Mouse (Mus musculus) urinary bladder, postnatal 14 days (tissue): ENCODE data around the gene Cemip.

ENCODE experiments used
- DNase-seq: peaks from one replicate; pipeline ENCODE4 v3.0.0; 2021; ENCODE audit warnings: low spot score

Cemip gene

DNA sequence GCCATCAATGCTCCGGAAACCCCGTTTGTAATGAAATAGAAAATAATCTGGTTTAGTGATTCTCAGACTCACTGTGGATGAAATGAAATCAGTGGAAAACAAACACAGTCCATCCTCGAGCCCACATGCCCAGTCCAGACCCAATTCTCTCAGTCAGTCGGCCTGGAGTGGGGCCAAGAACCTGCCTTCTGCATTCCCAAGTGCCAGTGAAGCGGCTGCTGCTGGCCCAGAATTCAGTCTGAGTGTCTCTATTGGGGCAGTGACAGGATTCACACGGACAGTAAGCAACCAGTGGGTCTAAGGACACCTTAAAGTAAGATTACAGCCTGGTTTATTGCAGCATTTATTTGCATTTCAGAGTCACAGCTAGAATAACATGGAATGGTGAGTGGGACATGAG lies 10.2 kb upstream of the Cemip start:
- DNase-seq, result peak; percentile 37

DNA sequence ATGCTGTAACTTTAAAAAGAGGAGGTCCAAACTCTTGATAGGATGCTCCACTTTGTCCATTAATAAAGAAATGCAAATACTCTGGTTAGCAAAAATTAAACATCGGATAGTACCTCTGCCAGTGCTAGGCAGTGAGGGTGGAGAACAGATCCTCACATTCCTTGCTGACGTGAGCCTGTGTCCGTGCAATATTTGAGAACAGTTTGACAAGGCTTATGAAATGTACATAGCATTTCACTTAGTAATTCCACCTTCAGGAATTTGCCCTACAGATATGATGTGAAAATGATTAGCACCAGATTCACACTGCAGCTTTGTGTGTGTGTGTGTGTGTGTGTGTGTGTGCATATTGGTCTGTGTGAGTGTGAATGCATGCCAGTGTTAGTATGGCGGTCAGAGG lies 4.5 kb upstream of the Cemip start:
- DNase-seq, result no peak

DNA sequence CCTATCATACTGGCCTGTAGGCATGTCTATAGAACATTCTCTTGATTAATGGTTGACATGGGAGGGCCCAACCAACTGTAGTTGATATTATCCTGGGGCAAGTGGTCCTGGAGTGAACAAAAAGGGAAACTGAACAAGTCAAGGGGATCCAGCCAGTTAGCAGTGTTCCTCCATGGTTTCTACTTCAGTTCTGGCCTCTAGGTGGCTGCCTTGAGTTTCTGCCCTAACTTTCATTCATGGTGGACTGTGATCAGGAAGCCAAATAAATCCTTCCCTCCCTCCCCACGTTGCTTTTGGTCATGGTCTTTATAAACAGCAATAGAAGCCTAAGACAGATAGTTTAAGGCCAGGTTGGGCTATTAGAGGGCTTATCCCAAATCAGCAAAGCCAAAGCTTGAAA lies 3.5 kb upstream of the Cemip start:
- DNase-seq, result no peak

DNA sequence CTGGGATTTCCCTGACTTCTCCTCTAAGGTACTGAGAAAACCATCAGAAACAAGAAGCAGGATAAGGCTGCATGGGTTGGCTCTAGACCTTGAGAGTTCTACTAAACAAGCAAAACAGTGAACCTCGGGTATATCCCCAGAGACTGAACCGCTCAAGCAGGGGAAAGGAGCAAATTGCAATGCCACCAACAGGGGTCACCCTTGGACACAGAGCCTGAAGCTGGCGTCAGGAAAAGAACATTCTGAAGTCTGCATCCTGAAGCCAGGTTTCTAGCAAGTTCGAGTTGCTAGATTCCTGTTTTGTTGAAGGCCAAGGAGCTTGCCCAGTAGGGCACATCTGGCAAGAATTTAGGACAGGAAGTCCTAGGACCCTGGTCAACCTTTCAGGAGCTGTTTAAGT lies 2.7 kb upstream of the Cemip start:
- DNase-seq, result peak; percentile 84

DNA sequence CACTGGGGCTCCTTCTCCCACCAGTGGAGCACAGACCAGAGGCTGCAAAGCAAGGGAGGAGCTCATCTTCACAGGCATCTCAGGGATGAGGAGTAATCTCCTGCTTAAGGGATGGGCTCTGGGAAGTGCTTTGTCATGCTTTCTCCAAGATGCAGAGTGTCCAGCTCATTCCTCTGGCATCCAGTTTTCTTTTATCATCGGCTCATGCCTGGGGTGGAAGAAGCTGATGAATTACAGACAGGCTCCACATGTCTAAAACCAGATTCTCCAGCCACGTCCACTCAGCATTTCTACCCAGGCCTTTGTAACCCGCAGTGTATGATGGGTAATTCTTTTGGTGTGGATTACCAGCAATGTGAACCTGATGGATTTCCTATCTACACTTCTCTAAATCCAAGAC lies 1.9 kb upstream of the Cemip start:
- DNase-seq, result no peak

DNA sequence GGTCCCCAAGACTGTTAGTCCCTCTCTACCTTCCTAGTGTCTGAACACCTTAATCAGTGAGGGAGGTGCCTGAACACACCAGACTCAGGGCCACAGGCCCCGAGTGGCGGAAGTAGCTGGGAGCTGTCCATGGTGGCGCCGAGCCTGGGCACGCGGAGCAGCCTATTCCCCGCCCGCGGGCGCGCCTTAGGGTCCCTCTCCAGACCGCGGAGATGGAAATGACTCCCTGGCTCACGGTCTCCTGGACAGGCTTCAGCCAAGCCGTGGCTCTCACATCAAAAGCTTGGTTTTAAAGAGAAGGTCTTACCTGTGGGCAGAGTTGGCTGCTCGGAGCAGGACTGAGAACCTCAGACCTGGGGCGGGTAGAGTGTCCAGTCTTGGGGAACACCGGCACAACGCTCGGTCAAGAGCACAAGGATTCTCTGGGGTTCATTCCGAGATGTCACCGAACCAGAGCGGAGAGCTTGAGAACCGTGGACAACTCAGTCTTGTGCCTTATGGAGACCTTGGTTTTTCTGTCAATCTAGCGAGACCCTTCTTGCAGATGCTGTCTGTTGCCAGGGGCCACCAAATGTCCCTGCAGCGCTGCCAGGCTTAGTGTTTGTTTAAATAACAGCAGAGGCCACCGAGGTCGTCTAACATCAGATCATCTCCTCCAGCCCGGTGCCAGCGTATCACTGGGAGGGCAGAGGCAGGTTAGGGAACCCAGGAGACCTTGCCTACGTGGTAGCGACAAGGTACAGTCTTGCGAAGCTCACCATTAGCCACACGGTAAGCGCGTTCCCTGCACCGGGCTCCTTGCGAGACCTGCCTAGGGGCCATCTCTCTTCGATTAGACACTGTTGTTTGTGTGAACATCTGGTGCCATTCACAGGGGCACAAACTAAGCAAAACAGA lies 1.0 kb downstream of the Cemip start:
- peak; percentile 74 for DNase-seq

DNA sequence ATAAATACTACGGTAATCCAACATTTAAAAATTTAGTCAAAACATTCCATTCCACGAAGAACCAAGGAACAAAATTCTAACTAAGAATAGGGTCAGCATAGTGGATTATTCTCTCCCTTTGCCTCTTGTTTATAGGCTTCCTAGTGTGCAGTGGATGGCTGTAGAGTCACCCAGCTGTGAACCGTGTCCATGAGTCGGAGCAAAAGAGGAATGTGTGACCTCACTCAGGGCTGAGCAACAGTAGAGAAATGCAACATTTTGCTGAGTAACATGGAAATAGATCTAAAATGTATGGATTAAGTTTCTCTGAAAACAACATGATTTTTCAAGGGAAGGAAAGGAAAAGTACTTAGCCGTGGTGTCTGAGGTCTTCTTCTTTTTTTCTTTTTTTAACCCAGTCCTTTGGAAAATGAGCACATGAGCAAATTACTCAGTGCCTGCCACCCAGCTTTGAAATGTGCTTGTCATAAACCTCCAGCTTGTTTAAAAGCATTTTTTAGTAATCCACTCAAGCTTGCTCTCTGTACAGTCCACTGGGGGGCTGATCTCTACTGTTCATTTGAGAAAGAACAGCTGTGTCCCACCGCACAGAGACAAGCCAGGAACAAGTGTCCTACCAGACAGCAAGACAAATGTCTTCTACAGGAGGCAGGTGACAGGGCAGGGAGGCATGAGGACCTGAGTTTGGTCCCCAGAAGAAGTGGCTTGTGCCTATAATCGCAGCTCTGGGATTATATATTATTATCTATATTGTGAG lies 8.9 kb downstream of the Cemip start:
- DNase-seq, result no peak

DNA sequence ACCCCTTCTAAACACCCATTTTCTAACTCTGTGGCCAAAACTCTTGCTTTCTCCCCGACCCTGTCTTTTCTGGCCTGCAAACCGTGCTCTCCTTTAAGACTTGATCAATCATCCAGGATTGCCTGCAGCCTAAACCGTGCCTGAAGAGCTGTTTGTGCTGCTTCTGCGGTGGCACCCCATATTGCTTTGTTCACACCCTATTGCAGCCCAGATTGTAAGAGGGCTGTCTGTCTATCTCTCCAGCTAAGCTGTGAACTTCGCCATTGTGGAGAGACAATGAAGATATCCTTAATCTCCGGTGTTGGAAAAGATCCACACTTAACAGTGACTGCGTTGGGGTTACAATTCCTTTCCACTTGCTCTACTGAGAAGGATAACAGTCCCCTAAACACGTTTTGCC lies 12.0 kb downstream of the Cemip start:
- no peak for DNase-seq

DNA sequence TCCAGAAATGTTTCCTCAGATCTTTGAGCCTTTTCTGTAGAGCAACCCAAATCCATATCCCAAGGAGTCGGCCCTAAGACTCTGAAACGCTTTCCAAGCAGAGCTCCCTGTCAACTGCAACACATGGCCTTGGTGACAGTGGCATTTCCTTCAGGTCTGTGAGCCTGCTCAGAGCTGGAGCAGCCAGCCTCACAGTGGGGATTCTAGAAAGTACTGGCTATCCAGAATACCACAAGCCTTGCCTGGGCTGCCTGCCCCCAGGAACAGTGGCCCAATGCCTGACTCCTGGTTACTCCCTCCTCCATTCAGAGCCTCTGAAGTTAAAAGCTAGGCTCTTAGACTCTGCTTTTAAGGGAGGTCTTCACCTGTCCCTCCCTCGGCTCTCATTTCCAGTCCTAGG lies 12.4 kb downstream of the Cemip start:
- no peak for DNase-seq

DNA sequence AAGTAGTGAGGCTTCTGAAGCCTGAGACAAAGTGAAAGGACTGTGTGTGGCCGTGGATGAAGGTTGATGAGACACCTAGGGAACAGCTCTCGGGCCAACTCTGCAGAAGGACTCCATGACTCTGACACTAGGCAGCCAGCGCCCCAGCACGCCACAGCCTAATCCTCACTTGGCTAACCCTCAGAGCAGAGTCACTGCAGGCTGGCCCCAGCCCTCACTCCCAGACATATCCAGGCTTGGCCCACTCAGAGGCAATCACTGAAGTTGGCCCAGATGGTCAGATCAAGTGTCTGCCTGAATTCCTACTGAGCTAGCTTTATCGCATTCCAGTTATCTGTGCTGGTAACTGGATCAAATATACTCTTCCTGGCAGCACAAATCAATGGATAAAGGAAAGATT lies 17.4 kb downstream of the Cemip start:
- DNase-seq, result peak; percentile 18

DNA sequence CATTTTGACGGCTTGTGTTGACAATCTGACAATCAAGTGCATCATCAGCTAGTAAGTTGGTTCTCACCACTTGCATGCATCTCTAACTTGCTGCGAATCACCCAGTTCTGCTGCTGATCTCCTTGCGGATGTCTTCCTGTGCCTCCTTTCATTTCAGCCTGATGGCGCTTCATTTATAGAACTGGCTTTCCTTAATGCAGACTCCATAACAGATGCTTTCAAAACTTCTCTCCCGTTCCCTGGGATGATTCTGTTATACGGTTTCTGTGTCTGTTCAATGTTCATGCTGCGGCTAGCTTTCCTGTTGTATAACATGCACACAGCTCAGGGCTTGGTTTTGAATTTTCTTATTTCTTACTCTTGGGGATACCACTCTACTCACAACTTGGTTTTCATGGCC lies 26.5 kb downstream of the Cemip start:
- DNase-seq, result no peak

DNA sequence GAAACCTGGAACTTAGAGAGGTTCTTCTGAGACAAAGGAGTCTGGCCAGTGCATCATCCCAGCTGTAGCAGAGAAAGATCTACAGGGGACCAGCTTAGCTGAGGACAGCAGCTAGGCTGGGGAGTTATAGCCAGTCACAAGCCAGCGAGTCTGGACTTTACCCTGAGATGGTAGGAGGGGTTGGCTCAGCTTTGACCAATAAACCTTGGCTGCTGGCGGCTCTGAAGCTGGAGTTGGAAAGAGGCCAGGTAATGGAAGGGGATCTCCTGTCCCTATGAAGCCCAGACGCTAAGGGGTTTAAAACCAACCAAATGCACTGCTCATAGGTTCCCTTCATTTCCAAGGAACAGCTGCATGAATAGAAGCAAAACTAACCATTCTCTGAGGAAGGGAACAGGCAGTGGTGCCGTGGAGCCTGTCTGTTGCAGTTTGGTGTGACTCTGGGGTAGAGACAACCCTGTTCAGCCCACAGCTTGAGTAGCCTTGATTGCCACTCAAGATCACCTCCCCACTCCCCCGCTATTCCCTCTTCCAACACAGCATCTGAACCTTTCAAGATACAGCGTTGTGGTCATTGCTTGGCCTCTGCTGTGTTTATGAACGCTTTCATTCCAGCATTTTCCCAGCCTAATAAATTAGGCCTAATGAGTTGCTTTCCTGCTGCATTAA lies 30.2 kb downstream of the Cemip start:
- DNase-seq, result peak; percentile 11

DNA sequence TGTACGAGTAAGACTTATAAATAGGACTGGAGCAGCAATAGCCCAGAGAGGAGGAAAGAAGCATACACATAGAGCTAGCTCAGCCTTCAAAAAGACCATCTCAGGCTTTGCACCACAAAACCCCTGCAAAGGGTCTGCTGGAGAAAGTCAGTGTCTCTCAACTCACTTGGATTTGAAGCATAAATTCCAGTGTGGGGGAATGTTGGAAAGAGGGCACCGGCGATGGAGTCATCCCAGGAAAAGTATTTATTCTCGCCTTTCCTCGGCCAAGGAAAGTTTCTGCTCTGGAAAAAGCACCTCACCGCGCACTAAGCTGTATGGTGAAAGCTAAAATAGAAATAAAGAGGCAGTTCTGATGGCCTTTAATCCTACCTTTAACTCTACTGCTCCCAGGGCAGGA lies 32.4 kb downstream of the Cemip start:
- no peak for DNase-seq

DNA sequence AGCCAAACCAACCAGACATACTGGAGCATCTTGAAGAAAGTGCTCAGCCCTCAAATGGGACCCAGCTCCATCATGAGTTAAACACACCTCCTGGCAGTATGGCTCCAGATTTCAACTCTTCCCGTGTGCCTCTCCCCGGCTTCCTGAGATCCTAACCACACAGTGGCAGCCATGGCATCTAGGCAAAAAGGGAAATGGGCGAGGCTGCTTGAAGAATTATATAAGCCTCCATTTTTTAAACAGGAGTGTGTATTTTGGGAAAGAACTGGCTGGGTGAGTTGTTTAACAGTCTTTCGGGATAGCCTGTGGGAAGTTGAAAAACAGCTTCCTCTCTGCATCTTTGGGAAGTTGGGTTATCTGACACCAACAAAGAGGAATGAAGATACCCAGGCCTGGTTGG lies 34.9 kb downstream of the Cemip start:
- DNase-seq, result no peak

DNA sequence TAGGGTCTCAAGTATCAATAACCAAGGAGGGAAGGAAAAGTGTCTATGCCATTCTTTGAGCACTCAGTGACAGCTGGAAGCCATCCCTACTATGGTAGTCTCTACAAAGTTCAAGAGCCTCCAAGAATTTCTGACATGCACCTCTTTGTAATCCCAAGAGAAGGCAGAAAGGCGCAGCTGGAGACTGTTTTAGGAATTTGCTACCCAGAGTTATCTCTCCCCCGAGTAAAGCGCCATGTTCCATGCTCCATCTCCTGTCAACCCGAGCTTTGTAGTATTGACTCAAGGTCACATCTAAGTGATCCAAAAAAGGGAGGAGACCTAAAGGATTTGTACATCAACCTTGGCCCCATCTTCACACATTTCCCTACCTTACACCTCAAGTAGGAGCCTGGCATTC lies 40.8 kb downstream of the Cemip start:
- no peak for DNase-seq

DNA sequence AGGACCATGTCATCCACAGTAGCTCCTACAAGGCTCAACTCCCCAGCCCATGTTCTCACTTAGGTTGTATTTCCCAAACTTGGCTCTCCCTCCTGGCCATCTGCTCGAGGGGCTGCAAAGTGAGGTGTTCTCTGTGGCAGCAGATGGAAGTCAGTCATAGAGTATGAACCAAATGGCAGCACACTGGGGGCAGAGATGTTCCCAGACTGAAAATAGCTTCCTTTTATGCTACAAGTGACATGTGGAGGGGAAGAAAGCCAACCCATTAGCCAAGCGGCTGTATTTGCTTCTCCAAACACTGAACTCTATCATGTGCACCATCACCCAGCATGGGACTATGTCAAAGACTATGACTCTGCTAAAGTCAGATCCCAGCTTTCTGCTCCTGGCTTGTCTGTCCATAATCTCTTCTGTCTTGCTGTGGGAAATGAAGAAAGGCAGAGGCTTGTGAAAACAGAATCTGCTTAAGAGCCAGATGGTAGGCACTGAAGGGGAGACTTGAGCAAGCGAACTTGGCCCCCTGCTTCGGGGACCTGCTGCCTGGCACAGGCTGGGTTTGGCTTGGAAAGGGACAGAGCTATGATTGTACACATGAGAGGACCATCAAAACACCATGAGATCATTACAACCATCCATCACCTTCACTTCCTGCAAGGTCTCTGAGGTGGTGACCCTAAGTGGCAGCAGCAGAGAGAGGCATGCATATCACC lies 41.6 kb downstream of the Cemip start:
- DNase-seq, result no peak

DNA sequence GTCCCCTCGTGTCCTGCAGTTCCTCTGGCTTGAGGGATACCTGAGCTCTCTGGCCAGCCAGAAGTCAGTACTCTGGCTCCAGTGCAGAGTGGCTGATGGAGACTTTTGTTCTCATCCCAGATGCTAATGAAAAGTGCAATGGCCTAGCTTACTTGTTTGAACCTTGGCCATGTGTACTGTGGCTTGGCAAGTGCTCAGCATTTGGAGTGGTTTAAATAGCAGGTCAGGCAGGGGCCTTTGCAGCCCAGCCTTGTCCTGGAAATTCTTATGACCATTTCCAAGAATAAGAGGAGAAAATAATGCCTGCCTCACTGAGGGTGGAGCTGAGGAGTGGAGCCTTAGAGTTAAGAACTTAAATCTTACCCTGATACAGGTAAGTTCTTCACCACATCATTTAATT lies 43.6 kb downstream of the Cemip start:
- DNase-seq, result no peak

DNA sequence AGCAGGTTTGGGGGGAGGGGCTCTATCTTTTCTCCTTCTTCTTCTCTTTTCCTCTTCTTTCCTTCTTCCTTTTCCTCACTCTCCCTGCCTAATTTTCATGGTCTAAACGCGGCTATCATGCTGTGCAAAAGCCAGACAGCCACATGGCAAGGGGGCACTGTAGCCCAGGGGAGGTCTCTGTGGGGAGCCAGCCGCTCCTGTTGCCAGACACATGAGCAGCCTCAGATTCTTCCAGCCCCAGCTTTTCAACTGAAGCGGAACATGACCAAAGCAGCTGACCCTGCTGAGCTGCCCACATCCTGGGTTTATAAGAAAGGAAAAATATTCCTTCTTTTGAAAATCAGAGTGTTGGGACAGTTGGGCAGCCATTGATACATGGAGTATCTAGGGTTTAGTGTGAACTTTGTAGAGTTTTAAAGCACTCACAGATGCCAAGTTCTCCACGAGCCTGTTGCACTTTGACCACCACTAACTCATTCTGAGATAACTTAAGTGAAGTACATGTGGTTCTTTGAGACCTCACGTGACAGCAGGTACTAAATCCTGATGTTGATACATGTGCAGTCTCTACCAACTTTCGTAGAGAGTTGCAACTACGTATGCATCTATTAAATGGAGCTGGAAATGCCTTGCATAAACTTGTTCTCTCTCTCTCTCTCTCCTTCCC lies 46.3 kb downstream of the Cemip start:
- no peak for DNase-seq

DNA sequence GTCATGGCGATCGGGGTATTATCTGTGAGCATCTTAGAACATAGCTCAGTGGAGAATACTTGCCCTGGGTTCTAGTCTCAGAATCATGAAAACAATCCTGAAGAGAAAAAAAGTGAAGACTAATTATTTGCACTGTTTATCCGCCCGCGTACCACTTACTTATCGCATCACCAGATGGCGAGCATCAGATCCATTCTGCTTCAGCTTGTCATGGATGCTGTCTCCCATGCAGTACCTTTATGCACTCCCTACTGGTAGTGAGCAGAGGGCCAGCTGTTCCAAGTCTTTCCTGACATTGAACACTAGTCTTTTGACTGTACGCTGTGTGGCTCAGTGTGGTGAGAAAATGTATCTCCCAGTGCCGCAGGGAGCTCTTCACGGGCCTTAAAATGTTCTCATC lies 47.7 kb downstream of the Cemip start:
- no peak for DNase-seq

DNA sequence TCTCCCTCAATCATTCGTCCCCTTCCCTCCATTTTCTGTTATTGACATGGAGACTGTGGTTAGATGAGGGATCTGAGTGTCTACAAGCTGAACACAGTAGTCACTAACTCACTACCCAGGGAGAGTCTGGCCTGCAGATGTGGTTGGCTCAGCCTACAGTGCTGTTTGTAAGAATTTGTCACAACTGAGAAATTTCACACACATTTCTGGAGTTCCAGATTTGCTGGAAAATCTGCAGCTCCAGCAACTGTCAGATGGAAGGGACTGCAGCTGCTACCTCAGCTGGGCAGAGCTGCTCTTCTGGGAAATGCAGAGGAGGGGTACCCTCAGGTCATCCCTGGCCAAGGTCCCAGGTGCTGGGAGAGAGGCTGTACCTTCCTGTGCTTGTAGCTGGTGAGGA lies 53.5 kb downstream of the Cemip start:
- DNase-seq, result no peak

DNA sequence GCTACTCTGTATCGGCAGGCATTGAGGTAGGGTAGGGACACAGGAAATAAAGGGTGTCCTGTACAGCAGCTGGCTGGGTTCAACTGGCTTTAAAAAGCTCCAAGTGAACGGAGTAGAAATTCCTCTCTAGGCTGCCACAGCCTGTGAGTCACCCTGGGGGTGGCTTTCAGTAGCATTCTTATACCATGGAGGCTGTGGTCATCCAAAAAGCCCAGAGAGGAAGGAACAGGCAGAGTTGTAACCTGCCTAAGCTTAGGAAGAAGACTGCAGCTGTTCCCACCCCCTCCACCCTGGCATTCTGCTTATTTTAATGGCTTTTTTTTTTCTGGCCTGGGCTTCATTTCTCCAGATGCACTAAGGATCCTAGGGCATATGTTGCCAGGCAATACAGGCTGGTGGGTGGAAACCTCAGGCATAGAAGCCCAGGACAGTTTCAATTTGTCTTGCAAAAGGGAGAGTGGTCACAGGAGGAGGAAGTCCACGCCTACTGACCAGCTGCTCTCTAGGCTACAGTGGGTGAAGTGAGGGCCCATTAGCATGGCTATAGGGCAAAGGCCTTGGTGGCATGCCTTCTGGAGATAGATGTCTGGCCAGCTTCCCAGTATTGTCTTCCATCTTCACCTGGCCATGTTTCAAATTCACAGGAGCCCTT lies 57.1 kb downstream of the Cemip start:
- peak; percentile 46 for DNase-seq
